ENCODE assay signal across 15 mouse cellular contexts in genomic region chr1:69717107-69717506, GRCm38 (mm10).
"Had no signal": no experiment of that assay in that cellular context is flagged by ENCODE, and none has a peak within 500 bp of the region (broad histone marks: within the 10 kb centered on the region; RNA-seq: fewer than 3 reads in every experiment).

No protein-coding gene starts in this region.

- H3K4me1 ChIP-seq: neural tube, embryonic 15.5 days; stomach, embryonic 15.5 days had no signal

- H3K9me3 ChIP-seq: neural tube, embryonic 15.5 days; stomach, embryonic 15.5 days had no signal

- H3K4me3 ChIP-seq: neural tube, embryonic 15.5 days; stomach, embryonic 15.5 days had no signal

- H3K27me3 ChIP-seq: neural tube, embryonic 15.5 days; stomach, embryonic 15.5 days had no signal

- H3K27ac ChIP-seq: neural tube, embryonic 15.5 days; stomach, embryonic 15.5 days; stomach, postnatal 0 days had no signal

- H3K4me2 ChIP-seq: neural tube, embryonic 15.5 days; stomach, embryonic 15.5 days had no signal

- DNase-seq: retina, postnatal 1 day; right cerebral cortex, adult 18-20 months; right cerebral cortex, postnatal 14 days; right cerebral cortex, postnatal 25 days; right cerebral cortex, postnatal 4 days; spleen, adult 18-20 months; thymus, adult 18-20 months; thymus, adult 2 months; thymus, postnatal 14 days; thymus, postnatal 25 days; thymus, postnatal 36 days; thymus, postnatal 4 days had no signal

- H3K36me3 ChIP-seq: neural tube, embryonic 15.5 days; stomach, embryonic 15.5 days had no signal

- H3K9ac ChIP-seq: neural tube, embryonic 15.5 days; stomach, embryonic 15.5 days had no signal
